Mouse (Mus musculus) myocyte (in vitro differentiated cells): ENCODE data around the gene Bicd2. TPM values are rescaled to one million over a fixed set of nuclear protein-coding genes. Genes with fewer than 3 reads are reported as not detected.

Experiments used
- H3K27me3 ChIP-seq: one replicate; pipeline ENCODE4 v1.6.1; 2011; ENCODE audit not compliant: control insufficient read depth, insufficient read depth, insufficient read length
- H3K36me3 ChIP-seq: one replicate; pipeline ENCODE4 v1.6.1; 2011; ENCODE audit not compliant: control insufficient read depth, insufficient read depth
- H3K4me2 ChIP-seq: one replicate; pipeline ENCODE4 v1.6.1; 2011; ENCODE audit warnings: low read depth, control low read depth
- H3K4me3 ChIP-seq: one replicate; pipeline ENCODE4 v1.5.1; 2011; ENCODE audit warnings: mild to moderate bottlenecking, control low read depth, moderate library complexity
- H3K79me2 ChIP-seq: one replicate; pipeline ENCODE4 v1.6.1; 2011; ENCODE audit not compliant: control insufficient read depth, insufficient read depth
- H3ac ChIP-seq: one replicate; pipeline ENCODE4 v1.6.1; 2011; ENCODE audit not compliant: control insufficient read depth, insufficient read length
- CEBPB ChIP-seq: IDR thresholded peaks from 2 replicates; pipeline ENCODE4 v1.6.1; 2011; ENCODE audit warnings: mild to moderate bottlenecking, moderate library complexity; ENCODE audit not compliant: poor library complexity, insufficient read depth, severe bottlenecking
- E2F4 ChIP-seq: IDR thresholded peaks from one replicate; pipeline ENCODE4 v1.6.1; 2011; ENCODE audit warnings: mild to moderate bottlenecking, control low read depth, moderate library complexity; ENCODE audit not compliant: insufficient read depth
- MAX ChIP-seq: IDR thresholded peaks from one replicate; pipeline ENCODE4 v1.6.1; 2011; ENCODE audit warnings: low read depth, mild to moderate bottlenecking, control low read depth
- MYOD1 ChIP-seq, 3 experiments: IDR thresholded peaks; one replicate each; pipeline ENCODE4 v1.6.1; 2011; ENCODE audit warnings: control low read depth in 2 of 3, low read depth in 2 of 3, mild to moderate bottlenecking in 2 of 3, moderate library complexity in 1 of 3; ENCODE audit not compliant: insufficient read length in 2 of 3, control insufficient read depth in 1 of 3
- MYOG ChIP-seq, 3 experiments: IDR thresholded peaks; one replicate each; pipeline ENCODE4 v1.6.1; 2011; ENCODE audit warnings: control low read depth in 2 of 3, low read depth in 2 of 3, mild to moderate bottlenecking in 2 of 3; ENCODE audit not compliant: insufficient read length in 2 of 3, control insufficient read depth in 1 of 3, insufficient read depth in 1 of 3
- POLR2A ChIP-seq: IDR thresholded peaks from one replicate; pipeline ENCODE4 v1.6.1; 2011; ENCODE audit warnings: low read depth, mild to moderate bottlenecking, control low read depth, moderate library complexity; ENCODE audit not compliant: insufficient read length
- POLR2AphosphoS2 ChIP-seq: IDR thresholded peaks from one replicate; pipeline ENCODE4 v1.6.1; 2011; ENCODE audit warnings: low read depth, control low read depth; ENCODE audit not compliant: insufficient read length
- REST ChIP-seq: IDR thresholded peaks from one replicate; pipeline ENCODE4 v1.6.1; 2011; ENCODE audit warnings: mild to moderate bottlenecking, control low read depth, moderate library complexity; ENCODE audit not compliant: insufficient read depth, insufficient read length
- SRF ChIP-seq: IDR thresholded peaks from one replicate; pipeline ENCODE4 v1.6.1; 2011; ENCODE audit warnings: low read depth; ENCODE audit not compliant: control insufficient read depth, insufficient read length
- TCF12 ChIP-seq: IDR thresholded peaks from one replicate; pipeline ENCODE4 v1.6.1; 2011; ENCODE audit warnings: mild to moderate bottlenecking, control low read depth; ENCODE audit not compliant: poor library complexity, insufficient read depth, severe bottlenecking
- TCF3 ChIP-seq: IDR thresholded peaks from one replicate; pipeline ENCODE4 v1.6.1; 2011; ENCODE audit warnings: low read depth, control low read depth; ENCODE audit not compliant: insufficient read length
- USF1 ChIP-seq: IDR thresholded peaks from one replicate; pipeline ENCODE4 v1.6.1; 2011; ENCODE audit warnings: low read depth, mild to moderate bottlenecking, control low read depth, moderate library complexity
- polyA plus RNA-seq: library from polyadenylated mRNA; unstranded; fragments of >200 nt; fragmentation: generic; extraction: Trizol; gene quantifications from one replicate; pipeline ENCODE4 v1.2.1, GENCODE M21; 2012; ENCODE audit warnings: missing spikeins

Bicd2 gene
- polyA plus RNA-seq, 1 experiment, result 94.9 TPM

- TF ChIP-seq E2F4 (no peak), SRF (no peak), USF1 (no peak), POLR2AphosphoS2 (no peak), REST (no peak), MAX (no peak), POLR2A (no peak), TCF12 (no peak), CEBPB (no peak), MYOG (IDR thresholded peaks at IDR 0.05; ENCODE audit: control insufficient read depth in 1 of 3, insufficient read depth in 1 of 3, insufficient read length in 2 of 3, low read depth in 2 of 3) (no peak), MYOD1 (IDR thresholded peaks at IDR 0.05; ENCODE audit: control insufficient read depth in 1 of 3, insufficient read length in 2 of 3, low read depth in 2 of 3) (no peak), TCF3 (no peak)
- Histone ChIP-seq H3K36me3 (no peaks in the 10 kb centered on the region), H3K79me2 (peaks cover 58% of the 10 kb centered on the region), H3ac (peak overlapping the region; percentile 55), H3K4me2 (peak overlapping the region; percentile 97), H3K4me3 (peak overlapping the region; percentile 85), H3K27me3 (no peaks in the 10 kb centered on the region)
Measured at GRCm38 (mm10) chr13:49421606-49421917, 80.2 kb downstream of the Bicd2 start.

- Histone ChIP-seq H3ac (peak overlapping the region; percentile 55), H3K36me3 (no peaks in the 10 kb centered on the region)
- TF ChIP-seq POLR2A (no peak), E2F4 (no peak), MAX (no peak), CEBPB (no peak), MYOG (IDR thresholded peaks at IDR 0.05; ENCODE audit: control insufficient read depth in 1 of 3, insufficient read depth in 1 of 3, insufficient read length in 2 of 3, low read depth in 2 of 3) (no peak), USF1 (no peak), TCF3 (no peak), REST (no peak), POLR2AphosphoS2 (no peak), MYOD1 (IDR thresholded peaks at IDR 0.05; ENCODE audit: control insufficient read depth in 1 of 3, insufficient read length in 2 of 3, low read depth in 2 of 3) (no peak), SRF (no peak), TCF12 (no peak)
Measured at GRCm38 (mm10) chr13:49421959-49422358, 80.6 kb downstream of the Bicd2 start.

GRCm38 (mm10) chr13:49426736-49427135 is 85.4 kb downstream of the Bicd2 start:
- H3K79me2 ChIP-seq, result peaks cover 98% of the 10 kb centered on the region
- no peak for TF ChIP-seq E2F4
- no peak for TF ChIP-seq MYOG (IDR thresholded peaks at IDR 0.05; ENCODE audit: control insufficient read depth in 1 of 3, insufficient read depth in 1 of 3, insufficient read length in 2 of 3, low read depth in 2 of 3)
- H3K4me3 ChIP-seq, result no peak overlapping the region
- no peak overlapping the region for H3K4me2 ChIP-seq
- no peak overlapping the region for H3ac ChIP-seq
- H3K27me3 ChIP-seq, result no peaks in the 10 kb centered on the region
- H3K36me3 ChIP-seq, result no peaks in the 10 kb centered on the region

More at GRCm38 (mm10) chr13:49421959-49422358, 80.6 kb downstream of the Bicd2 start:
- peaks cover 62% of the 10 kb centered on the region for H3K79me2 ChIP-seq
- peak overlapping the region; percentile 85 for H3K4me3 ChIP-seq
- no peaks in the 10 kb centered on the region for H3K27me3 ChIP-seq
- peak overlapping the region; percentile 97 for H3K4me2 ChIP-seq

GRCm38 (mm10) chr13:49428042-49428675 is 86.8 kb downstream of the Bicd2 start:
- Histone ChIP-seq H3K27me3 (no peaks in the 10 kb centered on the region), H3K4me3 (no peak overlapping the region), H3K4me2 (no peak overlapping the region), H3K79me2 (peaks cover 86% of the 10 kb centered on the region), H3ac (no peak overlapping the region), H3K36me3 (peaks cover 10% of the 10 kb centered on the region)
- TF ChIP-seq TCF3, result no peak
- no peak for TF ChIP-seq MYOD1 (IDR thresholded peaks at IDR 0.05; ENCODE audit: control insufficient read depth in 1 of 3, insufficient read length in 2 of 3, low read depth in 2 of 3)
- no peak for TF ChIP-seq POLR2AphosphoS2
- no peak for TF ChIP-seq SRF
- TF ChIP-seq MAX, result no peak

GRCm38 (mm10) chr13:49430529-49430928 is 89.1 kb downstream of the Bicd2 start:
- Histone ChIP-seq H3K36me3 (peaks cover 18% of the 10 kb centered on the region), H3ac (no peak overlapping the region), H3K27me3 (no peaks in the 10 kb centered on the region), H3K79me2 (peaks cover 62% of the 10 kb centered on the region), H3K4me2 (no peak overlapping the region), H3K4me3 (no peak overlapping the region)
- no peak for TF ChIP-seq TCF12
- no peak for TF ChIP-seq POLR2A
- TF ChIP-seq MYOD1 (IDR thresholded peaks at IDR 0.05; ENCODE audit: control insufficient read depth in 1 of 3, insufficient read length in 2 of 3, low read depth in 2 of 3), result no peak
- TF ChIP-seq CEBPB, result no peak
- no peak for TF ChIP-seq MYOG (IDR thresholded peaks at IDR 0.05; ENCODE audit: control insufficient read depth in 1 of 3, insufficient read depth in 1 of 3, insufficient read length in 2 of 3, low read depth in 2 of 3)
- TF ChIP-seq TCF3, result no peak
- TF ChIP-seq MAX, result no peak
- no peak for TF ChIP-seq POLR2AphosphoS2
- TF ChIP-seq USF1, result no peak
